Mouse (Mus musculus) hindbrain, embryonic 15.5 days (tissue): ENCODE data around the gene Bst2. TPM values are rescaled to one million over a fixed set of nuclear protein-coding genes. Genes with fewer than 3 reads are reported as not detected.

Source experiments
- ATAC-seq: fragments of 200-750 bp; cut with Nextera tagmentation; 2 replicates; pipeline ENCODE4 v1.8.0; 2017; ENCODE audit warnings: low read depth, moderate number of reproducible peaks, moderate TSS enrichment; ENCODE audit not compliant: low FRiP score
- H3K27ac ChIP-seq: fragments of 300-500 bp; sonication (generic); replicated peaks from 2 replicates; pipeline ENCODE4 v1.5.1; 2015; ENCODE audit warnings: mild to moderate bottlenecking, inconsistent platforms
- H3K27me3 ChIP-seq: fragments of 300-500 bp; sonication (generic); 2 replicates; pipeline ENCODE4 v1.6.1; 2015; ENCODE audit warnings: control low read depth, inconsistent platforms
- H3K36me3 ChIP-seq: fragments of 300-500 bp; sonication (generic); 2 replicates; pipeline ENCODE4 v1.6.1; 2015; ENCODE audit warnings: control low read depth, inconsistent platforms
- H3K4me1 ChIP-seq: fragments of 300-500 bp; sonication (generic); replicated peaks from 2 replicates; pipeline ENCODE4 v1.6.1; 2015; ENCODE audit warnings: control low read depth, inconsistent platforms
- H3K4me2 ChIP-seq: fragments of 300-500 bp; sonication (generic); 2 replicates; pipeline ENCODE4 v1.6.1; 2015; ENCODE audit warnings: moderate library complexity, mild to moderate bottlenecking, inconsistent platforms
- H3K4me3 ChIP-seq: fragments of 300-500 bp; sonication (generic); 2 replicates; pipeline ENCODE4 v1.5.1; 2015; ENCODE audit warnings: mild to moderate bottlenecking, inconsistent platforms
- H3K9ac ChIP-seq: fragments of 300-500 bp; sonication (generic); 2 replicates; pipeline ENCODE4 v1.6.1; 2015; ENCODE audit warnings: inconsistent platforms
- H3K9me3 ChIP-seq: fragments of 300-500 bp; sonication (generic); 2 replicates; pipeline ENCODE4 v1.6.1; 2016; ENCODE audit warnings: control low read depth, inconsistent platforms
- WGBS: fragments of 180-500 bp; shearing (Covaris S2); methylation state at CpG from one replicate; pipeline ENCODE4 v1.1.7; 2015; 5-methylcytosine and 5-hydroxymethylcytosine counted together
- polyA plus RNA-seq: library from polyadenylated mRNA; unstranded; fragments of >200 nt; fragmentation: Nextera tagmentation; extraction: Ambion mirVana; gene quantifications from 2 replicates; pipeline ENCODE4 v1.2.1, GENCODE M21; 2015

Gene Bst2
- polyA plus RNA-seq, 1 experiment from 2014 or later = 11.3 TPM

- no peaks in the 10 kb centered on the region for H3K36me3 ChIP-seq
- 76% methylated on average over 14 of the region's 14 CpGs for WGBS
- no peak within 1 kb of the TSS for H3K4me2 ChIP-seq
- no peak within 1 kb of the TSS for H3K4me3 ChIP-seq
- no peak within 1 kb of the TSS for H3K27ac ChIP-seq
- no peak within 1 kb of the TSS for H3K9ac ChIP-seq
- peaks cover 45% of the 10 kb centered on the region for H3K27me3 ChIP-seq
- no peaks in the 10 kb centered on the region for H3K9me3 ChIP-seq
- no peak for ATAC-seq
- peaks cover 12% of the 10 kb centered on the region for H3K4me1 ChIP-seq
Measured at GRCm38 (mm10) chr8:71511644-71512043, 25.6 kb downstream of the Bst2 start, which contains the start of gene Plvap. Gene Plvap, minus strand, starts transcription at chr8:71511752.

GRCm38 (mm10) chr8:71509316-71509715 lies 27.9 kb downstream of the Bst2 start:
- no peaks in the 10 kb centered on the region for H3K9me3 ChIP-seq
- no peak overlapping the region for H3K4me3 ChIP-seq
- H3K27ac ChIP-seq = no peak overlapping the region
- no peak for ATAC-seq
- no peaks in the 10 kb centered on the region for H3K36me3 ChIP-seq
- peaks cover 12% of the 10 kb centered on the region for H3K4me1 ChIP-seq
- H3K27me3 ChIP-seq = peaks cover 54% of the 10 kb centered on the region
- no peak overlapping the region for H3K9ac ChIP-seq
- no peak overlapping the region for H3K4me2 ChIP-seq
- WGBS = 62% methylated on average over 2 of the region's 2 CpGs

GRCm38 (mm10) chr8:71507589-71508104 lies 29.6 kb downstream of the Bst2 start:
- peaks cover 54% of the 10 kb centered on the region for H3K27me3 ChIP-seq
- H3K4me3 ChIP-seq = peak overlapping the region; percentile 47
- peaks cover 12% of the 10 kb centered on the region for H3K4me1 ChIP-seq
- H3K9ac ChIP-seq = peak overlapping the region; percentile 49
- under 1% methylated on average over 59 of the region's 61 CpGs for WGBS
- H3K36me3 ChIP-seq = no peaks in the 10 kb centered on the region
- H3K27ac ChIP-seq = no peak overlapping the region
- H3K4me2 ChIP-seq = peak overlapping the region; percentile 81
- peak; percentile 86 for ATAC-seq
- no peaks in the 10 kb centered on the region for H3K9me3 ChIP-seq

- no peak overlapping the region for H3K9ac ChIP-seq
- H3K4me3 ChIP-seq = no peak overlapping the region
- H3K27ac ChIP-seq = no peak overlapping the region
- no peak overlapping the region for H3K4me2 ChIP-seq
- H3K36me3 ChIP-seq = no peaks in the 10 kb centered on the region
- H3K27me3 ChIP-seq = peaks cover 48% of the 10 kb centered on the region
- no peak for ATAC-seq
- no peaks in the 10 kb centered on the region for H3K9me3 ChIP-seq
- 81% methylated on average over 4 of the region's 4 CpGs for WGBS
- peaks cover 12% of the 10 kb centered on the region for H3K4me1 ChIP-seq
Measured at GRCm38 (mm10) chr8:71505979-71506378, 31.3 kb downstream of the Bst2 start.

- H3K4me2 ChIP-seq = no peak overlapping the region
- H3K27me3 ChIP-seq = peaks cover 44% of the 10 kb centered on the region
- H3K9me3 ChIP-seq = no peaks in the 10 kb centered on the region
- no peak overlapping the region for H3K4me3 ChIP-seq
- no peaks in the 10 kb centered on the region for H3K36me3 ChIP-seq
- no peak overlapping the region for H3K27ac ChIP-seq
- no peak for ATAC-seq
- H3K9ac ChIP-seq = no peak overlapping the region
- 89% methylated on average over 4 of the region's 4 CpGs for WGBS
- H3K4me1 ChIP-seq = peaks cover 12% of the 10 kb centered on the region
Measured at GRCm38 (mm10) chr8:71505326-71505725, 31.9 kb downstream of the Bst2 start.

- 96% methylated on average over 4 of the region's 4 CpGs for WGBS
Measured at GRCm38 (mm10) chr8:71504349-71504748, 32.9 kb downstream of the Bst2 start.

GRCm38 (mm10) chr8:71498816-71499690 lies 38.2 kb downstream of the Bst2 start:
- Histone ChIP-seq H3K4me2 (no peak overlapping the region), H3K9ac (no peak overlapping the region), H3K9me3 (no peaks in the 10 kb centered on the region), H3K36me3 (0 out of 2 replicates have a peak, but pooled peaks cover 2% of the 10 kb centered on the region), H3K27me3 (no peaks in the 10 kb centered on the region), H3K27ac (no peak overlapping the region), H3K4me1 (peaks cover 16% of the 10 kb centered on the region), H3K4me3 (no peak overlapping the region)
- ATAC-seq = no peak
- WGBS = 40% methylated on average over 16 of the region's 16 CpGs

More at GRCm38 (mm10) chr8:71504349-71504748, 32.9 kb downstream of the Bst2 start:
- Histone ChIP-seq H3K4me1 (peaks cover 12% of the 10 kb centered on the region), H3K36me3 (no peaks in the 10 kb centered on the region), H3K27ac (no peak overlapping the region), H3K27me3 (peaks cover 35% of the 10 kb centered on the region), H3K9ac (no peak overlapping the region), H3K4me3 (no peak overlapping the region), H3K4me2 (no peak overlapping the region), H3K9me3 (no peaks in the 10 kb centered on the region)
- no peak for ATAC-seq

- H3K9ac ChIP-seq = no peak overlapping the region
- H3K4me1 ChIP-seq = peaks cover 16% of the 10 kb centered on the region
- 27% methylated on average over 15 of the region's 15 CpGs for WGBS
- H3K4me3 ChIP-seq = no peak overlapping the region
- H3K27me3 ChIP-seq = no peaks in the 10 kb centered on the region
- H3K4me2 ChIP-seq = no peak overlapping the region
- peaks cover 9% of the 10 kb centered on the region for H3K36me3 ChIP-seq
- H3K27ac ChIP-seq = no peak overlapping the region
- H3K9me3 ChIP-seq = no peaks in the 10 kb centered on the region
- ATAC-seq = no peak
Measured at GRCm38 (mm10) chr8:71497881-71498501, 39.3 kb downstream of the Bst2 start.

- no peak overlapping the region for H3K9ac ChIP-seq
- H3K4me3 ChIP-seq = no peak overlapping the region
- WGBS = 96% methylated on average over 1 of the region's 1 CpGs
- ATAC-seq = no peak
- no peaks in the 10 kb centered on the region for H3K27me3 ChIP-seq
- H3K27ac ChIP-seq = no peak overlapping the region
- no peaks in the 10 kb centered on the region for H3K9me3 ChIP-seq
- peaks cover 15% of the 10 kb centered on the region for H3K36me3 ChIP-seq
- no peak overlapping the region for H3K4me2 ChIP-seq
- H3K4me1 ChIP-seq = peaks cover 16% of the 10 kb centered on the region
Measured at GRCm38 (mm10) chr8:71497077-71497645, 40.1 kb downstream of the Bst2 start.

GRCm38 (mm10) chr8:71496481-71496880 lies 40.8 kb downstream of the Bst2 start:
- H3K36me3 ChIP-seq = peaks cover 19% of the 10 kb centered on the region
- H3K9ac ChIP-seq = no peak overlapping the region
- H3K27me3 ChIP-seq = no peaks in the 10 kb centered on the region
- H3K4me3 ChIP-seq = no peak overlapping the region
- H3K4me2 ChIP-seq = no peak overlapping the region
- peaks cover 16% of the 10 kb centered on the region for H3K4me1 ChIP-seq
- WGBS = 41% methylated on average over 11 of the region's 11 CpGs
- H3K9me3 ChIP-seq = no peaks in the 10 kb centered on the region
- H3K27ac ChIP-seq = no peak overlapping the region
- no peak for ATAC-seq

GRCm38 (mm10) chr8:71495811-71496210 lies 41.4 kb downstream of the Bst2 start:
- H3K4me1 ChIP-seq = peaks cover 16% of the 10 kb centered on the region
- H3K4me3 ChIP-seq = no peak overlapping the region
- no peak overlapping the region for H3K27ac ChIP-seq
- WGBS = 88% methylated on average over 5 of the region's 5 CpGs
- no peaks in the 10 kb centered on the region for H3K9me3 ChIP-seq
- no peak overlapping the region for H3K4me2 ChIP-seq
- no peak overlapping the region for H3K9ac ChIP-seq
- H3K27me3 ChIP-seq = no peaks in the 10 kb centered on the region
- no peak for ATAC-seq
- peaks cover 19% of the 10 kb centered on the region for H3K36me3 ChIP-seq

- Histone ChIP-seq H3K9ac (no peak overlapping the region), H3K27me3 (no peaks in the 10 kb centered on the region), H3K4me2 (peak overlapping the region; percentile 29), H3K9me3 (no peaks in the 10 kb centered on the region), H3K4me3 (no peak overlapping the region), H3K27ac (no peak overlapping the region), H3K4me1 (peaks cover 20% of the 10 kb centered on the region), H3K36me3 (peaks cover 22% of the 10 kb centered on the region)
- WGBS = 13% methylated on average over 16 of the region's 16 CpGs
- ATAC-seq = peak; percentile 65
Measured at GRCm38 (mm10) chr8:71495039-71495438, 42.2 kb downstream of the Bst2 start.
